Mouse (Mus musculus) layer of hippocampus, adult 11-12 months (tissue): ENCODE measurements around the gene Il1rapl2.
A peak's percentile ranks its signal among the peaks of the same experiment; 100 is the strongest.

Experiments
- DNase-seq: peaks from one replicate; pipeline ENCODE4 v3.0.0; 2022; ENCODE audit warnings: low spot score

The Il1rapl2 gene

DNA sequence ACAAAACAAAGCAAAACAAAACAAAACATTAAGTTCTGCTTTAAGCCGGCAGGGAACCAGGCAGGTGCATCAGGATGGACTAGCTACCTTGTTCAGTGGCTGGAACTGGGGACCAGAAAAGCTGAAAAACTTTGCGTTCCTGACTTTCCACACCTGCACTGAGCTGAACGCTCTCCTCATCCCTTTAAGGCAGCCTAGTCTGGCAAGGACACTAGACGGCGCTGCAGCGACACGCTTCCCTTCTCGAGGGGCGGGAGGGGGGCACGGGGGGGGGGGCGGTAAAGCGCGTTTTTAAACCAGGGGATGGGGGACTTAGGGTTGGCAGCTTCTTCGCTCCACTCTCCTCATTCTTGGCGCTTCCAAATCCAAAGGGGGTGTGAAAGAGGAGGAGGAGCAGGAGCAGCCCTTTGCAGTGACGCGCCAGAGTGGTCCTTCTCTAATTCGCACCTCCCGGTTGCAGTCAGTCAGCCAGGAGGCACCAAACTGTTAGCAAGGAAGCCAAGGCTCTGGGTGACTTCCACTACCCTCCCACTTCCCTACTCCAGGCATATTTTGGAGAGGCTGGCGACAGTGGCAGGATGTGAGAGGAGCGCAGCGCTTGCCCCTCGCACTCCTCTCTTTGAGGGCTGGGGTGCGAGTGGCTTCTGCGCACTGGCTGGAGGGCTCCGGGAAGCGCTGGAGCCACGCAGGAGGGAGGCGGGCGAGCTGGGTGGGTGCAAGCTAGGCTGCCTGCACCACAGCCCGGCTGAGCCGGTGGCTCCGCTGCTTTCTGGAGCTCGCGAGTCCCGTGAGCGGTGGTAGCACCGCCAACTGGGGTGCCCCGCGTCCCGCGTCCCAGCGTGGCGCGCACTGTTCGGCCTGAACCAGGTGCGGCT, at the start of gene Il1rapl2:
Gene Il1rapl2, plus strand, starts transcription at position 288 of the 875 bp plus-strand sequence.
- no peak for DNase-seq

DNA sequence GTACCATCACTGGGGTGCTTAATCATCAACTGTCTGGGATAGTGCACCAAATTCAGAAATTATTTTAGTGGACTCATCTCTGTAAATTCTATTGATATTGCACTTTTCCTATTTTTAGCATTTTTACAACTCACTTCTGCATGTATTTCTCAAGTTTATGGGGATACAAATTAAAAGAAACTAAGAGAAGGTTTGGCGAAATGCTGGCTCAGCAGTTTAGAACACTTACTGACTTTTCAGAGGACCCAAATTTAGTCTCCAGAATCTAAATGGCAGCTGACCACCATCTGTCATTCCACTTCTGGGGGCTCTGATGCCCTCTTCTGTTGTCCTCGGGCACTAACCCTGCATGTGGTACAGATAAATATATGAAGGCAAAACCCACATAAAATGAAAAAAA, 22.1 kb upstream of the Il1rapl2 start:
- no peak for DNase-seq

GRCm38 (mm10) chrX:137569472-137570188, 778 bp upstream of the Il1rapl2 start:
- DNase-seq, result no peak

GRCm38 (mm10) chrX:137582656-137583055, 12.2 kb downstream of the Il1rapl2 start:
- no peak for DNase-seq

DNA sequence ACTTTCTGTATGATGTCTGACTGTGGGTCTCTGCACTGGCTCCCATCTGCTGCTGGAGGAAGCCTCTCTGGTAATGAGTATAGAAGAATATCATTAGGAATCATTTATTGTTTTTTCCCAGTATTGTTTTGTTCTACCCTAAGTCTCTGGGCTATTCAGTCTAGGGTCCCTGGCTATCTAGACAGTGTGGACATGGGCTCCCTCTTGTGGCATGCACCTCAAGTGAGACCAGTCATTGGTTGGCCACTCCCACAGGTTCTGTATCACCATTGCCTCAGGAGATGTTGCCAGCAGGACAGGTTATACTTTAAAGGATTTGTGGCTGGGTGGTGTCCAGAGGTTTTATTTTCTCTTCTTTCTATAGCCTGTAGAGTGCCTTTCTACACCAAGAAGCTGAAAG, 50.3 kb downstream of the Il1rapl2 start:
- no peak for DNase-seq

DNA sequence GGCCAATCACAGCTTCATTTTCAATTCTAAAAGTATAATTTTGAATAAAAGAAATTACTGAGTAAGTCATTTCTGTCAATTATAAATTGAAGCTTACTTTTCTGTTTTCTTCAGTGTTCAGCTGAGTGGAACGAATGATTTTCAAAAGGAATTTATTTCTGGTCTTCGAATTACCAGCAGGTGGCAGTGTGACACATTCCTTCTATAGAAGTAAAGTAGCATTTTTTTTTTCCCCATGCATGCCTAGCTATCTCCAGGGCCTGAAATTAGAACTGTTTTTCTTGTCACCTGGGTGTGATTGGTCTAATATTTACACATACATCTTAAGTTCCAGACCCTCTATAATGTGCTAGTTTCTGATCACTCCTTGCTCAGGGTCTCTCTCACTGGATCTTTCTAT, 96.6 kb downstream of the Il1rapl2 start:
- peak; percentile 9 for DNase-seq

GRCm38 (mm10) chrX:137687974-137688373, 117.6 kb downstream of the Il1rapl2 start:
- no peak for DNase-seq

GRCm38 (mm10) chrX:137700006-137700405, 129.6 kb downstream of the Il1rapl2 start:
- no peak for DNase-seq

DNA sequence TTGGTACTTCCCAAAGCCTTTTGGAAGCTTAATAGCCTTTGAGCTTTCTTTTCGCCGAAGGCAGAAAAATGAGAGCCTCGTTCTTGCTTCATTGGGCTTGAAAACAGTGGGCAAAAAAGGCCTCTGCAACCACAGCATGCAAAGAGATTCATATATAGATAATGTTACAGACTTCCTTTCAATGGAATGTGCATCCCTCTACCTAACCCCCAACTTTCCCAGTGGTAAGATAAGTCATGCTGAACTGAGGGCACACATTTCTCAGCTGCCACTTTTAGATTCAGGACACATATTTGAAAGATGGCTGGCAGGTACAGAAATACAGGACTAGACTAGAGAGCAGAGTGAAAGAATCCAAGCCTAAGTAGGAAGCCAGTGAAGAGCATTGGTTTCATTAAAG, 185.1 kb downstream of the Il1rapl2 start:
- no peak for DNase-seq

GRCm38 (mm10) chrX:137805484-137806200, 235.2 kb downstream of the Il1rapl2 start:
- DNase-seq, result peak; percentile 2

DNA sequence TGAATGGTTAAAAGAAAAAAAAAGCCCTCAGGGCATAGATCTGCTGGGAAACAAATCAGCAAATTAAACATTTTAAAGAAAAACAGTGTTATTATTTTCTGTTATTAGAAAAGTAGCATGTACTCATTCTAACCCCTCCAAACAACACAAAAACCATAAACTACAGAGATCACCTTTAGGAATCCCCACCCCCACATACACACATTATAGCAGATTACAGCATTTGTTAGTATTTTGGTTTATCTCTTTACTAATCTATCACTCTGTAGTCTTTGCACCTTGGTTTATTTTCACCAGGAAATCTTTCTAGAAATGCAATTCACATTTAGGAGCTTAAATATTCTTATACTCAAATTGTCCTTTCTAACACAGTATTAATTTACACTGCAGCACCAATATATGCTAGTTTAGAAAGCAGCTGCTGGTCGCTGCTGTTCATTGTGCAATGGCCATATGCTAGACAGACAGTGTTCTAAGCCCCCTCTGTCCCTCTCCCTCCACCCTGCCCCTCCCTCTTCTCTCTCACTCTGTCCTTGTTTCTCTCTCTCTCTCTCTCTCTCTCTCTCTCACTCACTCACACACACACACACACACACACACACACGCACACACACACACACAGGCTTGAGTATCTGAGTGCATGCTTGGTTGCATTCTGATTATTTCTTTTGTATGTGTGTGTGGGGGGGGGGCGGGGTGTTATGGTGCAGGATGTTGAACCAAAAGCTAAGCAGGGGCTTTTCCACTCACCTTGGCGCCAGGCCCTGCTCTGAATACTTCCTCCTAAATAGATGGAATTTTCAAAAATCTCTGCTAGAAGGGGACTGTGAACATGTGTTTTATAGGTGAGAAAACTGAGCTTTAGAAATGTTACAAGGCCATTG, 236.1 kb downstream of the Il1rapl2 start:
- DNase-seq, result peak; percentile 1

DNA sequence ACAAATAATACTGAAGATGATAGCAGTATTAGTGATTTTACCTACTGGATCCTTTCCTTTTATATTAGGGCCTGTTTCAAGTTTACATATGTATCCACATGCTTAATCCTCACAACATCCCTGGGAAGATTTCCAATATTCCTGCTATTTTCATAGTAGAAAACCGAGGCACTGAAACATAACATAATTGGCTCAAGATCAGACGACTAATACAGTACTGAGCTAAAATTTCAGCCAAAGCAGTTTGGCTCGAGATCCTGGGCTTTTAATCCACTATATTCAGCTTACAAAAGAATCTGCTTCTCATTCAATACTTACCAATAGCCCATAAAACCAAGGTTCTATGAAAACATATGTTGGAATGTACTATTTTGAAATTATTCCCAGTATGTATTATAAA, 239.1 kb downstream of the Il1rapl2 start:
- DNase-seq, result no peak

- no peak for DNase-seq
Observed at GRCm38 (mm10) chrX:137812151-137812550, 241.7 kb downstream of the Il1rapl2 start.

- peak; percentile 9 for DNase-seq
Observed at GRCm38 (mm10) chrX:137848936-137849335, 278.5 kb downstream of the Il1rapl2 start.

DNA sequence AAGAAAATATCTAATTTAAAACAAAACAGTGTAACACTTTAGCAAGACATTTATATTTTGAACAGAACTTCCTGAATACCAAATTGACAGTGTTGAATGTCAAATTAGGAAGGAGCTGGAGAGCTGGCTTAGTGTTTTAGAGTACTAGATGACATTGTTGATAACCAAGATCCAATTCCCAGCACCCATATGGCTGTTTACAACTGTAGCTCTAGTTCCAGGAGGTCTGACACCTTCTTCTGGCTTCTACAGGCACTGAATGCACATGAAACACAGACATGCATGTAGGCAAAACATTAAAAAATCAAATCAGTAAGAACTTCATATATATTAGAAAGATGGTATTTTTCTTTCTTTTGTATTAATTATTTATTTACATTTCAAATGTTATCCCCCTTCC, 353.1 kb downstream of the Il1rapl2 start:
- DNase-seq, result no peak

DNA sequence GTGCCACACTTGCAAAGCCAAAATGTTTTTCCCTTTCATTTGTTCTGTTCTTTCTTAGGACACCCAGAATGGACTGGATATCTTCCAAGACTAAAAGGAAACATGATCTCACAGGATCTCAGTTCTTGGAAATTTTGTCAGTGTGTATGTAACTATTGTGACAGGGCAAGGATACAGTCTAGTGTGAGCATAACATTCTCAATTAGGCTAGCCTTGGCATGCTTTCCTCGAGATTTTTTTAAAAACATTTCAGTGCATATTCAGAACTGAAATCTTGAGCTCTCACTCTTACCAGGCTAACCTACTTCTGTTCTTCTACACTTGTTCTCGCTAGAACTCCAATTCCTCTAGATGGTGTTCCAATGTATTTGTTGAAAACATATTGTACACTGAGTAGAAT, 356.4 kb downstream of the Il1rapl2 start:
- DNase-seq, result no peak

- DNase-seq, result no peak
Observed at GRCm38 (mm10) chrX:137947741-137948140, 377.3 kb downstream of the Il1rapl2 start.

DNA sequence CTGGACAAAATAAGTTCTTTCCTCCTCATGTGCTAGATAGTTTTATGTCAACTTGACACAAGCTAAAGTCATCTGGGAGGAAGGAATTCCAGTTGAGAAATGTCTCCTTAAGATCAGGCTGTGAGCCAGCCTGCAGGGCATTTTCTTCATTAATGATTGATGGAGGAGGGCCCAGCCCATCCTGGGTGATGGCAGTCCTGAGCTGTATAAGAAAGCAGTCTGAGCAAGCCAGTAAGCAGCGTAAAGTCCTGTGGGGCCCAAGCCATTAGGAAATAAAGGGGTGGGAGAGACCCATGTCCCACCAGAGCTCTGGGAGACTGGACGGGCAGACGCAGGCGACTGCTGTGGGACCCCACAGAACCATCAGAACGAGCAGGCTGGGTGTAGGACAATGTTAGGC, 400.9 kb downstream of the Il1rapl2 start:
- no peak for DNase-seq

GRCm38 (mm10) chrX:138043113-138043512, 472.7 kb downstream of the Il1rapl2 start:
- DNase-seq, result no peak

DNA sequence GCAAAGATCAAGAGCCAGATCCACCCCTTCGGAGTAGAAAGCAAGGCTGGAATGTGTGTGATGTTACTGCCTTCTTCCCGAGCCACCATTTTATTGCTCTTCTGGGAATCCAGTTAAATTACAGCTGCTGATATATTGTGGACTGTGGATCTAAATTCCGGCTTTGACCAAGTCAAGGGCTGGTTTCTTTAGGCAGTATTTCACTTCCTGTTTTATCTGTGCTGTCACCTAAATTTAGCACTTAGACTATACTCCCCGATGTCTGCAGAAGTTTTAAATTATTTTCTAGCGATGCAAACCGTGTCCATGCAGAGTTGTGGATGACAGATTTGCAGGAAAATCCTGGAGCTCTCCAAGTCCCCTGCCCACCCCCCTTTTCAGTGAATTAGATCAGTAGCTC, 533.5 kb downstream of the Il1rapl2 start:
- no peak for DNase-seq

DNA sequence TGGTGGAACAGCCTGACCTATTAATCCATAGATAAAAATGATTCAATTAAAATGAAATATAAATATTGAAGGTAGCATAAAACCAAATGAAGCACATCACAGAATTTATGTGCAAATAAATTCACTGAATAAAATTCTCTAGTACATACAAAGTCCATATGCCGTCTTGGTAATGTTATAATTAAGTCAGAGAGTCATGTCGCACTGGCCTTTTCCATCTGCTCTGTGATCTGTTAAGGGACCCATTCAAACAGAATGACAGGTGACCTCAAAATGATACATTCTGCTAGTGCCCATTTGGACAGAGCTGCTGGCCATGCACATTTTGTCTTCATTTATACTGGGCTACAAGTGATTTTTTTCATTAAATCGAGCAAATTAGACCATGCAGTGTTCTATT, 534.3 kb downstream of the Il1rapl2 start:
- no peak for DNase-seq

DNA sequence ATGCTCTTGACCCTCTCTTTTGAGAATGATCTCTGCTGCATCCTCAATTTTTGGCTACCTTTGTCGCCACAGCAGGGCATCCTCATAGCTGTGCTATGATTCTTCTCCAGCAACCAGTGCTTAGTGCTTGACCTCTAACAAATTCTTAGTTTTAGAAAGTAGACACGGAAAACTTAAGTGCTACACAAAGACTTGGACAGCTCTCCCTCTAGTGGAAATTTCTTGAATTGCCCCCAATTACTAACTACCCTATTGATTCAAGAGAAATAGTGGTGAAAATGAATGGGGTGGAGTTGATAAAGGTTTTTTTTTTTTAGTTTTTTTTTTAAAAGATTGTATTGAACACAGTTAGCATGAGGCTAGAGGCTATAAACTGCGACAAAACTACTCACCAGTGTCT, 599.7 kb downstream of the Il1rapl2 start:
- DNase-seq, result peak; percentile 11
